ENCODE assay signal across 18 mouse cellular contexts in the genomic region with DNA sequence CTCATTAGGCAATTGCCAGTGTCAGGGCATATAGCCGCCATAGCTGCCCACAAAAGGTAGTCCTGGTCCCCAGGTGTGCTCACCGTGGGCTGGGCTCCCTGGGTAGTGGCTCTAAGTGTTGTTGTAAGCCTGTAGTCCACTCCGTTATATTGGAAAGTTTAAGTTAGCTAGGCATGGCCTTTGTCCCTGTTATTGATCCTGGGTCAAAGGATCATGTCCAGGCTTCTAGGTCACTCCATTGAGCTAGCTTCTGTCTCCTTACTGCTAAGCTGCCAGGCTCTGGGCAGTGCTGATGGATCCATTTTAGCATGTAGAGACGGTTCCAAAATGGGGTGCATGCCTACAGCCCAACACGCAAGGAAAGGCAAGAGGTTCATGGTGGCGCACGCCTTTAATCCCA. TPM values are rescaled to one million over a fixed set of nuclear protein-coding genes. Genes with fewer than 3 reads are reported as not detected.
"Had no signal": no experiment of that assay in that cellular context is flagged by ENCODE, and none has a peak within 500 bp of the region (broad histone marks: within the 10 kb centered on the region; RNA-seq: fewer than 3 reads in every experiment).

No protein-coding gene starts in this region.

- H3K27ac ChIP-seq: limb, embryonic 10.5 days; limb, embryonic 13.5 days; liver, embryonic 14.5 days; macrophage; midbrain, embryonic 12.5 days; midbrain, embryonic 15.5 days; neural tube, embryonic 13.5 days had no signal

- H3K9me3 ChIP-seq: limb, embryonic 10.5 days; limb, embryonic 13.5 days; midbrain, embryonic 12.5 days; midbrain, embryonic 15.5 days; neural tube, embryonic 13.5 days had no signal

- H3K4me2 ChIP-seq: limb, embryonic 13.5 days; lung, embryonic 14.5 days; midbrain, embryonic 12.5 days; midbrain, embryonic 15.5 days; neural tube, embryonic 13.5 days had no signal

- H3K4me1 ChIP-seq: midbrain, embryonic 12.5 days; midbrain, embryonic 15.5 days had no signal

- H3K9ac ChIP-seq: limb, embryonic 13.5 days; liver, embryonic 14.5 days; lung, embryonic 14.5 days; midbrain, embryonic 12.5 days; midbrain, embryonic 15.5 days; neural tube, embryonic 13.5 days had no signal

- DNase-seq: kidney, adult 18-20 months; kidney, postnatal 14 days had no signal

- ATAC-seq: inflammation-experienced regulatory T-cells, adult 6 months; midbrain, embryonic 15.5 days had no signal

- H3K4me3 ChIP-seq: limb, embryonic 10.5 days; limb, embryonic 13.5 days; midbrain, embryonic 12.5 days; midbrain, embryonic 15.5 days; neural tube, embryonic 13.5 days had no signal

- H3K27me3 ChIP-seq: limb, embryonic 13.5 days; midbrain, embryonic 12.5 days; midbrain, embryonic 15.5 days; neural tube, embryonic 13.5 days had no signal

RNA-seq across cellular contexts. Expression of a gene that starts 14.6 kb away (rescaled TPM):
- total RNA-seq: layer of hippocampus, adult 18-20 months; layer of hippocampus, postnatal 14 days; left cerebral cortex, adult 8-10 months; left cerebral cortex, postnatal 25 days; megakaryocyte, adult 5-6 weeks had no signal
- polyA plus RNA-seq: limb, embryonic 10.5 days; lung, embryonic 14.5 days; macrophage; midbrain, embryonic 12.5 days; midbrain, embryonic 15.5 days; neural tube, embryonic 13.5 days; stomach, embryonic 14.5 days; stomach, postnatal 0 days had no signal
